Mouse (Mus musculus): ENCODE results near the gene 2010300C02Rik. TPM values are rescaled to one million over a fixed set of nuclear protein-coding genes. Genes with fewer than 3 reads are reported as not detected.
"Not testable (repeated sequence)": the region's sequence is repeated elsewhere in the genome, so short reads cannot be mapped to it uniquely, and the experiment has no call there.

Gene 2010300C02Rik
- total and polyA plus RNA-seq, 3 experiments = 1.7 to 2.5 (median 2.3) TPM

- DNase-seq = no peak
These were observed 91.1 kb downstream of the 2010300C02Rik start for GRCm38 (mm10) chr1:37628749-37629148.

- DNase-seq = no peak
These were observed 95.7 kb downstream of the 2010300C02Rik start for GRCm38 (mm10) chr1:37624185-37624584.

GRCm38 (mm10) chr1:37622049-37622448 lies 97.8 kb downstream of the 2010300C02Rik start:
- no peak for DNase-seq

- DNase-seq = no peak
These were observed 100.3 kb downstream of the 2010300C02Rik start for GRCm38 (mm10) chr1:37619542-37619941.

GRCm38 (mm10) chr1:37617047-37617446 lies 102.8 kb downstream of the 2010300C02Rik start:
- DNase-seq = no peak

- no peak for DNase-seq
These were observed 103.3 kb downstream of the 2010300C02Rik start for GRCm38 (mm10) chr1:37616569-37616968.

- DNase-seq = no peak
These were observed 104.4 kb downstream of the 2010300C02Rik start for GRCm38 (mm10) chr1:37615290-37616040.

GRCm38 (mm10) chr1:37614836-37615235 lies 105.0 kb downstream of the 2010300C02Rik start:
- no peak for DNase-seq

- no peak for DNase-seq
These were observed 105.8 kb downstream of the 2010300C02Rik start for GRCm38 (mm10) chr1:37614130-37614529.

GRCm38 (mm10) chr1:37611032-37611431 lies 108.9 kb downstream of the 2010300C02Rik start:
- DNase-seq = no peak

GRCm38 (mm10) chr1:37610242-37610641 lies 109.6 kb downstream of the 2010300C02Rik start:
- DNase-seq = no peak

- not testable (repeated sequence) for DNase-seq
These were observed 114.2 kb downstream of the 2010300C02Rik start for GRCm38 (mm10) chr1:37605694-37606093.

- DNase-seq = no peak
These were observed 116.7 kb downstream of the 2010300C02Rik start for GRCm38 (mm10) chr1:37603206-37603605.

- DNase-seq = no peak
These were observed 117.6 kb downstream of the 2010300C02Rik start for GRCm38 (mm10) chr1:37602268-37602667.

GRCm38 (mm10) chr1:37601461-37601860 lies 118.4 kb downstream of the 2010300C02Rik start:
- no peak for DNase-seq

GRCm38 (mm10) chr1:37600640-37601175 lies 119.2 kb downstream of the 2010300C02Rik start:
- no peak for DNase-seq

GRCm38 (mm10) chr1:37598986-37599385 lies 120.9 kb downstream of the 2010300C02Rik start:
- no peak for DNase-seq

GRCm38 (mm10) chr1:37594812-37595211 lies 125.1 kb downstream of the 2010300C02Rik start:
- DNase-seq = not testable (repeated sequence)

GRCm38 (mm10) chr1:37585809-37586480 lies 133.9 kb downstream of the 2010300C02Rik start:
- peak; percentile 59 for DNase-seq

- DNase-seq = no peak
These were observed 136.0 kb downstream of the 2010300C02Rik start for GRCm38 (mm10) chr1:37583795-37584464.

- no peak for DNase-seq
These were observed 136.7 kb downstream of the 2010300C02Rik start for GRCm38 (mm10) chr1:37583167-37583566.

GRCm38 (mm10) chr1:37579686-37580085 lies 140.2 kb downstream of the 2010300C02Rik start:
- no peak for DNase-seq
